Mouse (Mus musculus): Measurements from ENCODE around the gene Dbi. TPM values are rescaled to one million over a fixed set of nuclear protein-coding genes. Genes with fewer than 3 reads are reported as not detected.

Dbi gene
- total and polyA plus RNA-seq, 3 experiments: 149 to 164 TPM; not detected in 1

DNA sequence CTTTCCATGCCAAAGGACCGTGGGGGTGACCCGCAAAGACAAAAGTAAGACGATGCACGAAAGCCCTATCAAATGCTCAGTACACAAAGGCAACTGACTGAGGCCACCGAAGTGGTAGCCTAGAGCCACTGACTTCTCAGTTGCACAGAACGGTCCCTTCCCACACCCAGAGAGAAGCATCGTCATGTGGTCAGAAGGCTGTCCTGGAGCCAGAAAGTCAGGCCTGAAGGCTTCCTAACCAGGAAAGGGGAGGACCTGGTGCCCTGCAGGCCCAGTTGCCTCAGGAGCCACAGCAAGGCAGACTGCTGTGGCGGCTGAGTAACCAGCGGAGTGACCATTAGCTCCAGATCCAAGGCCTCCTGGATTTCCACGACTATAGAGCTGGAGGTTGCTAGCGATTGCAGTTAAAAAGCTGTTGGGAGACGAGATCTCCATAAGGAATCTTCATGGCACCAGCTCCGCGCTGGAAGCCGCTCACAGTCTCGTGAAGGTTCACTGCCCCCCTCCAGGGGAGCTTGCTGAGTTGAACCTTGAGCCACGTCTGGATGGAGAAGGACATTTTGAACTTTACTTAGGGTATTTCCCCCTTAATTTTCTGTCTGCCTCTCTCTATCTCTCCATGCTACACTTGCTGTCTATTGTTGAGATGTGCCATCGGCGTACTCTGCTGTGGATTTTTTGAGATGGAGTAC is 11.0 kb downstream of the Dbi start:
- DNase-seq (ENCODE audit: low read depth, low spot score): no peak
- H3K27ac ChIP-seq (ENCODE audit: control insufficient read depth, low read depth, low read length): no peak overlapping the region
- H3K36me3 ChIP-seq (ENCODE audit: control insufficient read depth in 1 of 2, insufficient read depth in 2 of 2, low read length in 2 of 2): peaks cover 0 to 19% of the 10 kb centered on the region in 2 experiments; a peak in 2 of 4 replicates
- no peak overlapping the region for H3K9ac ChIP-seq (ENCODE audit: control insufficient read depth, low read depth, low read length, poor library complexity, severe bottlenecking)
- H3K9me3 ChIP-seq (replicated peaks; ENCODE audit: insufficient read depth, low read length): no peaks in the 10 kb centered on the region
- TF ChIP-seq GATA1 (IDR thresholded peaks at IDR 0.05; ENCODE audit: low read depth, low read length): no peak
- TF ChIP-seq MXI1 (IDR thresholded peaks at IDR 0.05; ENCODE audit: low read depth, low read length): no peak
- TF ChIP-seq MEF2A (IDR thresholded peaks at IDR 0.05; ENCODE audit: extremely low read depth, insufficient replicate concordance, low read depth, low read length, poor library complexity, severe bottlenecking): no peak
- no peak for TF ChIP-seq ZKSCAN1 (IDR thresholded peaks at IDR 0.05; ENCODE audit: low read depth, low read length)
- no peak for TF ChIP-seq MYB (IDR thresholded peaks at IDR 0.05; ENCODE audit: low read depth, low read length)
- no peak for TF ChIP-seq POLR2A (IDR thresholded peaks at IDR 0.05; ENCODE audit: control insufficient read depth in 1 of 2, insufficient read depth in 1 of 2, low read depth in 1 of 2, low read length in 2 of 2, poor library complexity in 1 of 2)
- TF ChIP-seq ZC3H11A (IDR thresholded peaks at IDR 0.05; ENCODE audit: low read depth, low read length): no peak
- TF ChIP-seq ETS1 (IDR thresholded peaks at IDR 0.05; ENCODE audit: low read depth, low read length): no peak
- TF ChIP-seq NRF1 (IDR thresholded peaks at IDR 0.05; ENCODE audit: insufficient read depth, low read depth, low read length, poor library complexity, severe bottlenecking): no peak
- TF ChIP-seq ZMIZ1 (IDR thresholded peaks at IDR 0.05; ENCODE audit: low read depth, low read length): no peak
- no peak for TF ChIP-seq SIN3A (IDR thresholded peaks at IDR 0.05; ENCODE audit: low read length)
- no peak for TF ChIP-seq JUND (IDR thresholded peaks at IDR 0.05; ENCODE audit: low read depth, low read length)
- TF ChIP-seq TBP (IDR thresholded peaks at IDR 0.05; ENCODE audit: low read depth, low read length): no peak
- no peak for TF ChIP-seq CHD2 (IDR thresholded peaks at IDR 0.05; ENCODE audit: low read length)
- H3K27me3 ChIP-seq (ENCODE audit: control insufficient read depth in 1 of 2, insufficient read depth in 2 of 2, low read length in 2 of 2): no peaks in the 10 kb centered on the region
- H3K4me3 ChIP-seq (ENCODE audit: control insufficient read depth in 1 of 2, insufficient read depth in 1 of 2, low read depth in 2 of 2, low read length in 2 of 2): no peak overlapping the region
- H3K79me2 ChIP-seq (ENCODE audit: control insufficient read depth, insufficient read depth, low read length, poor library complexity): no peaks in the 10 kb centered on the region
- H3K4me1 ChIP-seq (ENCODE audit: control insufficient read depth in 1 of 2, insufficient read depth in 2 of 2, low read length in 2 of 2): peaks cover 8 to 23% of the 10 kb centered on the region in 2 experiments

DNA sequence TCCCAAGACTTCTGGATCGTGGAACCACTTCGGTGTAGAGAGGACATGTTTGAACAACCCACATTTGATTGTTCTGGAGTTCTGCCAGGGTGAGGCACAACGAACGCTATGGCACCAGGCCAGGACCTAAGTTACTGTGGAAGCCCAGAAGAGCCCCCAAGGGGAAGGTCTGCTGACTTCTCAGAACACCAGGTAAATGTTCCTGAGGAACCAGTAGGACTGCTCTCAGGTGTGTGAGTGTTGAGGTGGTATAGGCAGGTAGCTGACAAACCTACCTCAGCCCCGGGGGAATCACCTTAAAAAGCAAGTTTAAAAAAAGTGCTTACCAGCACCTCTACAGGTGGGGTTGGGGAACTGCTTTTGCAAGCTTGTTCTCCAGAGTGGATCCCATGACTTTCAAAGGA is 15.3 kb downstream of the Dbi start:
- Histone ChIP-seq H3K36me3 (ENCODE audit: control insufficient read depth in 1 of 2, insufficient read depth in 2 of 2, low read length in 2 of 2) (peaks cover 0 to 11% of the 10 kb centered on the region in 2 experiments; a peak in 2 of 4 replicates), H3K4me3 (ENCODE audit: control insufficient read depth in 1 of 2, insufficient read depth in 1 of 2, low read depth in 2 of 2, low read length in 2 of 2) (no peak overlapping the region), H3K27me3 (ENCODE audit: control insufficient read depth in 1 of 2, insufficient read depth in 2 of 2, low read length in 2 of 2) (no peaks in the 10 kb centered on the region), H3K27ac (ENCODE audit: control insufficient read depth, low read depth, low read length) (no peak overlapping the region), H3K79me2 (ENCODE audit: control insufficient read depth, insufficient read depth, low read length, poor library complexity) (no peaks in the 10 kb centered on the region), H3K9me3 (replicated peaks; ENCODE audit: insufficient read depth, low read length) (no peaks in the 10 kb centered on the region), H3K4me1 (ENCODE audit: control insufficient read depth in 1 of 2, insufficient read depth in 2 of 2, low read length in 2 of 2) (peaks cover 4 to 14% of the 10 kb centered on the region in 2 experiments; a peak in 3 of 4 replicates), H3K9ac (ENCODE audit: control insufficient read depth, low read depth, low read length, poor library complexity, severe bottlenecking) (no peak overlapping the region)
- peak; percentile 67 for DNase-seq (ENCODE audit: low read depth, low spot score)
- TF ChIP-seq MAX (IDR thresholded peaks at IDR 0.05; ENCODE audit: low read length): no peak
- TF ChIP-seq EP300 (IDR thresholded peaks at IDR 0.05; ENCODE audit: low read depth in 1 of 2, low read length in 2 of 2): 0 out of 4 replicates have a peak, but pooled peaks of 1 of the 2 experiments have one; percentile 9
- no peak for TF ChIP-seq SMC3 (IDR thresholded peaks at IDR 0.05; ENCODE audit: low read depth, low read length)
- TF ChIP-seq TAL1 (IDR thresholded peaks at IDR 0.05; ENCODE audit: low read length): no peak
- TF ChIP-seq MAZ (IDR thresholded peaks at IDR 0.05; ENCODE audit: low read depth, low read length): no peak
- no peak for TF ChIP-seq CHD1 (IDR thresholded peaks at IDR 0.05; ENCODE audit: low read depth, low read length)
- TF ChIP-seq UBTF (IDR thresholded peaks at IDR 0.05; ENCODE audit: borderline replicate concordance, insufficient read depth, low read depth, low read length): no peak
